In genomic region chr4:145199982-145200699, GRCm38 (mm10) we compare ENCODE assay signal across 9 mouse cellular contexts. TPM values are rescaled to one million over a fixed set of nuclear protein-coding genes. Genes with fewer than 3 reads are reported as not detected.
A peak's percentile ranks its signal among the peaks of the same experiment; 100 is the strongest.
DNase-seq lines count a peak whose midpoint lies in the region; ATAC-seq and TF ChIP-seq lines count a peak whose summit lies in the region.
"Had no signal": no experiment of that assay in that cellular context is flagged by ENCODE, and none has a peak within 500 bp of the region (broad histone marks: within the 10 kb centered on the region; RNA-seq: fewer than 3 reads in every experiment).

No protein-coding gene starts in this region.

- no peaks in the 10 kb centered on the region for H3K79me2 ChIP-seq in myocyte (ENCODE audit: control insufficient read depth, insufficient read depth)

- no peaks in the 10 kb centered on the region for H3K27me3 ChIP-seq in heart, embryonic 11.5 days (ENCODE audit: control insufficient read depth, insufficient read depth, low read length)
- H3K27me3 ChIP-seq in limb, embryonic 13.5 days, result no peaks in the 10 kb centered on the region
- H3K27me3 ChIP-seq in myocyte (ENCODE audit: control insufficient read depth, insufficient read depth, insufficient read length), result no peaks in the 10 kb centered on the region
- H3K27me3 ChIP-seq in forebrain, embryonic 11.5 days (ENCODE audit: control insufficient read depth, insufficient read depth, low read length), result no peaks in the 10 kb centered on the region
- H3K27me3 ChIP-seq: neural tube, embryonic 13.5 days had no signal

- no peaks in the 10 kb centered on the region for H3K36me3 ChIP-seq in heart, embryonic 11.5 days (ENCODE audit: control insufficient read depth, insufficient read depth, low read length)
- no peaks in the 10 kb centered on the region for H3K36me3 ChIP-seq in limb, embryonic 13.5 days
- no peaks in the 10 kb centered on the region for H3K36me3 ChIP-seq in myocyte (ENCODE audit: control insufficient read depth, insufficient read depth)
- H3K36me3 ChIP-seq in forebrain, embryonic 11.5 days (ENCODE audit: control insufficient read depth, insufficient read depth, low read length), result no peaks in the 10 kb centered on the region
- H3K36me3 ChIP-seq: neural tube, embryonic 13.5 days had no signal

- H3K4me1 ChIP-seq in heart, embryonic 11.5 days (ENCODE audit: control insufficient read depth, insufficient read depth, low read length), result peaks cover 9% of the 10 kb centered on the region
- H3K4me1 ChIP-seq in limb, embryonic 13.5 days, result peaks cover 8% of the 10 kb centered on the region; the same call in 1 of the 2 replicates
- H3K4me1 ChIP-seq in forebrain, embryonic 11.5 days (replicated peaks; ENCODE audit: control insufficient read depth, insufficient read depth, low read length), result no peaks in the 10 kb centered on the region
- H3K4me1 ChIP-seq: neural tube, embryonic 13.5 days had no signal

- no peak for TF ChIP-seq POLR2A in myocyte (IDR thresholded peaks at IDR 0.05; ENCODE audit: insufficient read length, low read depth)

- 14% methylated on average over 11 of the region's 11 CpGs for WGBS in heart, embryonic 11.5 days (ENCODE audit: insufficient replicate concordance)
- WGBS in limb, embryonic 13.5 days, result 31% methylated on average over 11 of the region's 11 CpGs
- WGBS in forebrain, embryonic 11.5 days, result 59% methylated on average over 11 of the region's 11 CpGs

- peak overlapping the region; percentile 46 for H3K4me2 ChIP-seq in heart, embryonic 11.5 days
- H3K4me2 ChIP-seq in limb, embryonic 13.5 days (replicated peaks), result no peak overlapping the region
- peak overlapping the region; percentile 35 for H3K4me2 ChIP-seq in myocyte (ENCODE audit: low read depth)
- H3K4me2 ChIP-seq in forebrain, embryonic 11.5 days (ENCODE audit: low read depth, low read length, severe bottlenecking), result no peak overlapping the region
- H3K4me2 ChIP-seq: neural tube, embryonic 13.5 days had no signal

- no peak overlapping the region for H3K9ac ChIP-seq in heart, embryonic 11.5 days (ENCODE audit: low read depth, low read length)
- H3K9ac ChIP-seq in limb, embryonic 13.5 days, result peak overlapping the region; percentile 19; the same call in 1 of the 2 replicates
- H3K9ac ChIP-seq in forebrain, embryonic 11.5 days (ENCODE audit: low read length), result no peak overlapping the region
- H3K9ac ChIP-seq: neural tube, embryonic 13.5 days had no signal

- ATAC-seq in heart, embryonic 11.5 days (replicated peaks; ENCODE audit: insufficient number of reproducible peaks, low FRiP score, low TSS enrichment), result peak; percentile 49
- no peak for ATAC-seq in limb, embryonic 13.5 days (ENCODE audit: low FRiP score, low read depth)
- no peak for ATAC-seq in forebrain, embryonic 11.5 days (replicated peaks; ENCODE audit: low FRiP score)

- no peak overlapping the region for H3K4me3 ChIP-seq in heart, embryonic 11.5 days (ENCODE audit: low read depth, low read length)
- no peak overlapping the region for H3K4me3 ChIP-seq in limb, embryonic 13.5 days
- no peak overlapping the region for H3K4me3 ChIP-seq in myocyte
- no peak overlapping the region for H3K4me3 ChIP-seq in forebrain, embryonic 11.5 days (ENCODE audit: low read depth, low read length)
- H3K4me3 ChIP-seq: neural tube, embryonic 13.5 days had no signal

- H3K27ac ChIP-seq in heart, embryonic 11.5 days (ENCODE audit: low read depth, low read length), result peak overlapping the region; percentile 66
- H3K27ac ChIP-seq in limb, embryonic 13.5 days, result no peak overlapping the region
- H3K27ac ChIP-seq in forebrain, embryonic 11.5 days (ENCODE audit: low read depth, low read length), result no peak overlapping the region
- H3K27ac ChIP-seq: neural tube, embryonic 13.5 days had no signal

- peak; percentile 20 to 43 for DNase-seq in left cerebral cortex, adult 18-20 months (ENCODE audit: low spot score in 2 of 2)
- no peak for DNase-seq in left cerebral cortex, adult 11 months (ENCODE audit: low spot score)
- peak; percentile 32 for DNase-seq in adrenal gland, adult 8-10 months
- no peak for DNase-seq in thymus, adult 18-20 months
- DNase-seq in forebrain, embryonic 11.5 days (ENCODE audit: low spot score), result no peak

- H3K9me3 ChIP-seq in heart, embryonic 11.5 days (replicated peaks; ENCODE audit: control insufficient read depth, low read length), result no peaks in the 10 kb centered on the region
- H3K9me3 ChIP-seq in limb, embryonic 13.5 days, result no peaks in the 10 kb centered on the region
- no peaks in the 10 kb centered on the region for H3K9me3 ChIP-seq in forebrain, embryonic 11.5 days (ENCODE audit: control insufficient read depth, low read length)
- H3K9me3 ChIP-seq: neural tube, embryonic 13.5 days had no signal

- no peak overlapping the region for H3ac ChIP-seq in myocyte (ENCODE audit: control insufficient read depth, insufficient read length)

TF ChIP-seq in myocyte, 11 proteins besides CTCF, POLR2A, EP300 and RAD21:
- no peak for TF ChIP-seq MYOG (IDR thresholded peaks at IDR 0.05; ENCODE audit: control insufficient read depth in 1 of 3, insufficient read depth in 1 of 3, insufficient read length in 2 of 3, low read depth in 2 of 3)
- peak; percentile 81 for TF ChIP-seq CEBPB (IDR thresholded peaks at IDR 0.05; ENCODE audit: insufficient read depth, poor library complexity, severe bottlenecking)

RNA-seq across cellular contexts. Expression of gene Vps13d, which starts 5.3 kb away (rescaled TPM):
- 10 to 100 TPM; 52.0 to 59.4 TPM for total RNA-seq in left cerebral cortex, adult 18-20 months (2021)
- total RNA-seq in adrenal gland, adult 8-10 months (2022), result 10 to 100 TPM; 62.6 to 84.7 (median 81.4) TPM
- polyA plus RNA-seq in heart, embryonic 11.5 days (2014; fragmentation: Nextera tagmentation; extraction: Ambion mirVana), result 10.5 and 12.0 TPM in 2 replicates
- 10.4 and 13.1 TPM in 2 replicates for polyA plus RNA-seq in limb, embryonic 13.5 days (2015; fragmentation: Nextera tagmentation; extraction: Ambion mirVana)
- 20.0 TPM for polyA plus RNA-seq in myocyte (2012; fragmentation: generic; extraction: Trizol)
- polyA plus RNA-seq in forebrain, embryonic 11.5 days (2014; fragmentation: Nextera tagmentation; extraction: Ambion mirVana), result 7.9 and 8.3 TPM in 2 replicates

RNA-seq across cellular contexts. Expression of gene Tnfrsf1b, which starts 46.5 kb away (rescaled TPM):
- 1 to 10 TPM; 2.8 to 3.0 TPM for total RNA-seq in left cerebral cortex, adult 18-20 months (2021)
- total RNA-seq in adrenal gland, adult 8-10 months (2022), result 10 to 100 TPM in 2 of 4 experiments, 1 to 10 TPM in 2; 6.9 to 17.0 (median 11.6) TPM
- 2.3 and 3.8 TPM in 2 replicates for polyA plus RNA-seq in heart, embryonic 11.5 days (2014; fragmentation: Nextera tagmentation; extraction: Ambion mirVana)
- 2.9 and 3.1 TPM in 2 replicates for polyA plus RNA-seq in limb, embryonic 13.5 days (2015; fragmentation: Nextera tagmentation; extraction: Ambion mirVana)
- polyA plus RNA-seq in myocyte (2012; fragmentation: generic; extraction: Trizol), result 9.7 TPM
- polyA plus RNA-seq in forebrain, embryonic 11.5 days (2014; fragmentation: Nextera tagmentation; extraction: Ambion mirVana), result 2.1 TPM in 2 replicates

Comparison
In these comparisons a context has a peak if more than half of its experiments do, and no peak if none do; other contexts are left out.
1. DNase-seq: peak in left cerebral cortex, adult 18-20 months (2 of 2) and adrenal gland, adult 8-10 months (single experiment); none in left cerebral cortex, adult 11 months (single experiment), thymus, adult 18-20 months (0 of 2) and forebrain, embryonic 11.5 days (single experiment).
2. H3K4me2 ChIP-seq: peak in heart, embryonic 11.5 days (single experiment) and myocyte (single experiment); none in limb, embryonic 13.5 days (single experiment) and forebrain, embryonic 11.5 days (single experiment).